10 mouse cellular contexts compared by ENCODE assay signal in genomic region chr3:55684892-55685291, GRCm38 (mm10).
DNase-seq lines count a peak whose midpoint lies in the region; ATAC-seq and TF ChIP-seq lines count a peak whose summit lies in the region.
"Had no signal": no experiment of that assay in that cellular context is flagged by ENCODE, and none has a peak within 500 bp of the region (broad histone marks: within the 10 kb centered on the region; RNA-seq: fewer than 3 reads in every experiment).

No protein-coding gene starts in this region.

- no peaks in the 10 kb centered on the region for H3K9me3 ChIP-seq in hindbrain, embryonic 14.5 days (ENCODE audit: control insufficient read depth, low read length)
- no peaks in the 10 kb centered on the region for H3K9me3 ChIP-seq in neural tube, embryonic 15.5 days (replicated peaks)
- H3K9me3 ChIP-seq: kidney, embryonic 15.5 days; lung, embryonic 15.5 days had no signal

- DNase-seq in layer of hippocampus, adult 2 months (ENCODE audit: low spot score in 2 of 2): peak in 1 of 2 experiments; percentile 48
- no peak for DNase-seq in layer of hippocampus, adult 9-11 months
- DNase-seq in cerebellum, postnatal 14 days: peak; percentile 38 to 42
- peak; percentile 65 for DNase-seq in hindbrain, embryonic 14.5 days (ENCODE audit: low spot score)
- DNase-seq in spleen, adult 12 weeks (ENCODE audit: low spot score): no peak
- DNase-seq in thymus, postnatal 10 days (ENCODE audit: low spot score in 2 of 2): no peak

- H3K4me3 ChIP-seq in layer of hippocampus, adult 2 months: no peak overlapping the region
- no peak overlapping the region for H3K4me3 ChIP-seq in hindbrain, embryonic 14.5 days (replicated peaks; ENCODE audit: low read length)
- H3K4me3 ChIP-seq in neural tube, embryonic 15.5 days (replicated peaks): no peak overlapping the region
- H3K4me3 ChIP-seq: kidney, embryonic 15.5 days; lung, embryonic 15.5 days had no signal

- H3K4me2 ChIP-seq in hindbrain, embryonic 14.5 days (replicated peaks): no peak overlapping the region
- H3K4me2 ChIP-seq in neural tube, embryonic 15.5 days: no peak overlapping the region
- H3K4me2 ChIP-seq: kidney, embryonic 15.5 days; lung, embryonic 15.5 days had no signal

- peak overlapping the region; percentile 40; the same call in 1 of the 2 replicates for H3K9ac ChIP-seq in hindbrain, embryonic 14.5 days
- H3K9ac ChIP-seq in neural tube, embryonic 15.5 days (replicated peaks): no peak overlapping the region
- H3K9ac ChIP-seq: kidney, embryonic 15.5 days; lung, embryonic 15.5 days had no signal

- no peaks in the 10 kb centered on the region for H3K27me3 ChIP-seq in hindbrain, embryonic 14.5 days (ENCODE audit: control insufficient read depth, insufficient read depth, low read length)
- H3K27me3 ChIP-seq in neural tube, embryonic 15.5 days (replicated peaks): no peaks in the 10 kb centered on the region
- H3K27me3 ChIP-seq: kidney, embryonic 15.5 days; lung, embryonic 15.5 days had no signal

- no peak for TF ChIP-seq CTCF in layer of hippocampus, adult 2 months (conservative IDR thresholded peaks at IDR 0.05)

- peaks cover 22% of the 10 kb centered on the region for H3K4me1 ChIP-seq in hindbrain, embryonic 14.5 days (replicated peaks; ENCODE audit: control insufficient read depth, insufficient read depth, low read length)
- peaks cover 37% of the 10 kb centered on the region for H3K4me1 ChIP-seq in neural tube, embryonic 15.5 days
- H3K4me1 ChIP-seq: kidney, embryonic 15.5 days; lung, embryonic 15.5 days had no signal

- H3K27ac ChIP-seq in layer of hippocampus, adult 2 months: peak overlapping the region; percentile 65
- H3K27ac ChIP-seq in hindbrain, embryonic 14.5 days: peak overlapping the region; percentile 86
- peak overlapping the region; percentile 83 for H3K27ac ChIP-seq in neural tube, embryonic 15.5 days (replicated peaks)
- H3K27ac ChIP-seq: kidney, embryonic 15.5 days; lung, embryonic 15.5 days had no signal

- no peak for ATAC-seq in hindbrain, embryonic 14.5 days (ENCODE audit: low FRiP score)
- 0 out of 2 replicates have a peak, but pooled peaks have one; percentile 30 for ATAC-seq in neural tube, embryonic 15.5 days (ENCODE audit: low FRiP score)
- no peak for ATAC-seq in megakaryocyte progenitor cell, adult 5-6 weeks (replicated peaks; ENCODE audit: poor library complexity)

- peaks cover 3% of the 10 kb centered on the region; the same call in 1 of the 2 replicates for H3K36me3 ChIP-seq in hindbrain, embryonic 14.5 days (replicated peaks; ENCODE audit: control insufficient read depth, insufficient read depth)
- peaks cover 2% of the 10 kb centered on the region; the same call in 1 of the 2 replicates for H3K36me3 ChIP-seq in neural tube, embryonic 15.5 days
- H3K36me3 ChIP-seq: kidney, embryonic 15.5 days; lung, embryonic 15.5 days had no signal

- 15% methylated on average over 4 of the region's 4 CpGs for WGBS in hindbrain, embryonic 14.5 days
- WGBS in neural tube, embryonic 15.5 days: 9% methylated on average over 4 of the region's 4 CpGs

Comparison
In these comparisons a context has a peak if more than half of its experiments do, and no peak if none do; other contexts are left out.
1. DNase-seq: peak in cerebellum, postnatal 14 days (2 of 2) and hindbrain, embryonic 14.5 days (single experiment); none in layer of hippocampus, adult 9-11 months (single experiment), spleen, adult 12 weeks (single experiment) and thymus, postnatal 10 days (0 of 2).
2. Peak in every context shown above with its lines, with median percentiles within 50 percentile points of each other: H3K27ac ChIP-seq.